Mouse (Mus musculus) left cerebral cortex, adult 11 months (tissue): ENCODE results near the gene Rsg1.

Experiments
- DNase-seq: peaks from one replicate; pipeline ENCODE4 v3.0.0; 2022; ENCODE audit warnings: low spot score

Gene Rsg1

GRCm38 (mm10) chr4:141213770-141214336, at the start of gene Rsg1:
Gene Rsg1, plus strand, starts transcription at chr4:141213956.
- DNase-seq, result peak; percentile 89

- no peak for DNase-seq
Observed at GRCm38 (mm10) chr4:141165744-141166292, 47.9 kb upstream of the Rsg1 start.

- DNase-seq, result no peak
Observed at GRCm38 (mm10) chr4:141167156-141167555, 46.6 kb upstream of the Rsg1 start.

- DNase-seq, result no peak
Observed at GRCm38 (mm10) chr4:141172121-141172520, 41.6 kb upstream of the Rsg1 start.

GRCm38 (mm10) chr4:141175783-141176182, 38.0 kb upstream of the Rsg1 start:
- no peak for DNase-seq

GRCm38 (mm10) chr4:141176328-141176838, 37.4 kb upstream of the Rsg1 start:
- DNase-seq, result no peak

- no peak for DNase-seq
Observed at GRCm38 (mm10) chr4:141178500-141178899, 35.3 kb upstream of the Rsg1 start.

GRCm38 (mm10) chr4:141180831-141181230, 32.9 kb upstream of the Rsg1 start:
- no peak for DNase-seq

- DNase-seq, result no peak
Observed at GRCm38 (mm10) chr4:141181981-141182380, 31.8 kb upstream of the Rsg1 start.

- DNase-seq, result no peak
Observed at GRCm38 (mm10) chr4:141183932-141184331, 29.8 kb upstream of the Rsg1 start.

- no peak for DNase-seq
Observed at GRCm38 (mm10) chr4:141184426-141184825, 29.3 kb upstream of the Rsg1 start.

GRCm38 (mm10) chr4:141186923-141187836, 26.6 kb upstream of the Rsg1 start:
- no peak for DNase-seq

GRCm38 (mm10) chr4:141191294-141191693, 22.5 kb upstream of the Rsg1 start:
- DNase-seq, result no peak

- no peak for DNase-seq
Observed at GRCm38 (mm10) chr4:141194553-141194952, 19.2 kb upstream of the Rsg1 start.

GRCm38 (mm10) chr4:141196981-141197685, 16.6 kb upstream of the Rsg1 start:
- no peak for DNase-seq

GRCm38 (mm10) chr4:141197686-141198035, 16.1 kb upstream of the Rsg1 start:
- no peak for DNase-seq

- no peak for DNase-seq
Observed at GRCm38 (mm10) chr4:141200906-141201305, 12.8 kb upstream of the Rsg1 start.

- no peak for DNase-seq
Observed at GRCm38 (mm10) chr4:141202192-141202591, 11.6 kb upstream of the Rsg1 start.

GRCm38 (mm10) chr4:141204580-141205061, 9.1 kb upstream of the Rsg1 start:
- DNase-seq, result no peak

- no peak for DNase-seq
Observed at GRCm38 (mm10) chr4:141207081-141207480, 6.7 kb upstream of the Rsg1 start.

- DNase-seq, result no peak
Observed at GRCm38 (mm10) chr4:141210524-141211219, 3.1 kb upstream of the Rsg1 start.

GRCm38 (mm10) chr4:141211646-141212045, 2.1 kb upstream of the Rsg1 start:
- DNase-seq, result no peak
